Mouse (Mus musculus) layer of hippocampus, postnatal 25 days (tissue): ENCODE data around the gene Mast1. TPM values are rescaled to one million over a fixed set of nuclear protein-coding genes. Genes with fewer than 3 reads are reported as not detected.

Source experiments
- DNase-seq, 2 experiments: peaks; one replicate each; pipeline ENCODE4 v3.0.0; 2022; ENCODE audit warnings: mixed read lengths in 2 of 2, low spot score in 1 of 2; ENCODE audit errors: extremely low spot score in 1 of 2
- total RNA-seq, 2 experiments: library from RNA; stranded (reverse); gene quantifications; 2 replicates each; pipeline ENCODE4 v1.2.3; 2021

Mast1 gene
- total RNA-seq, result 100 to 1,000 TPM in 1 of 2 experiments, 10 to 100 TPM in 1; 75.7 to 100 TPM

DNA sequence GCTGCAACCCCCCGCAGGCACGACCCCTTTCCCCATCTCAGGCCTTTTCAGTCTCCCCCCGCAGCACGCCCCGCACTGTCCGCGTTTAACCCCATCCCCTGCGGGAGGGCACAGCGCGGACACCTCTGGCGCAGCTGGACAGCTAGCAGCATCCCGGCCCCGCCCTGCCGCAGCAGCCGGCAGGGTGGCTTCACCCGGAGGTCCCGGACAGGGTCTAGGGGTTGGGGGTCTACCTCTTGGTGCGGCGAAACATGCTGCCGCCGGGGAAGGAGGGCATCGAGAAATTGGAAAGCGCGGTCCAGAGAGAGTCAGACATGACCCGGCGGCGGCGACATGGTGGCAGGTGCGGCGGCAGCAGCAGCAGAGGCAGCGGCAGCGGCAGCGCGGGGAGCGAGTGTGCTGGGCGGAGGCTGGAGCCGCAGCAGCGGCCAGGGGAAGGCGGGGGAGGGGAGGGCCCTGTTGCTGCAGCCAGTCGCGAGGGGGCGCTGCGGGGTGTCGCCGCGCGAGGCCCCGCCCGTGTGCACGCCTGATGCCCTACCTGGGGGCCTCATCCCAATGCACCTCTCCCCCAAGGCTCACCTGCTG, at the start of gene Mast1:
Gene Mast1 (minus strand): TSS at position 398 of the 585 bp plus-strand sequence.
- peak; percentile 67 to 78 for DNase-seq

DNA sequence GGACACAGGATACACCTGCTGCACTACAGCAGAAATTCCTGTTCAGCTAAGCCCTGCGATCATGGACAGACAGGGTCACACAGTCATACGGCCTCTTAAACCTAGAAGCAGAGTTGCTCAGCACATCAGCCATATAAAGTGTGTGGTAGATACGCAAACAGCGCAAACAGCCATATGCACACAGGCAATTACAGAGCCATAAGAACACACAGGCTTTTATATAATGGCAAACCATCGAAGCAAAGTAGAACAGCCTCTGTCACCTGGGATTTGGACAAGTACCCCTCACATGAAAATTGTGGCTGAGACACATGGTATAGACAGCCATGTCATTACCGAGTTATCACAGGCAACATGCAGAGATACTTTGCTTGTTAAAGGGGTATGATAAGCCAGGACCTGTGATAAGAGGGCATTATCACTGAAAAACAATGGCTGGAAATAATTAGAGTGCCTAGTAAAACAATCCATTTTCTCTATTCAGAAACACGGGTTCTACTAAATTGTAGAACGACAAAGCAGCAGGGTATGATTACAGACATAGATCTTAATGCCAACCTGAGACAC, 49.3 kb upstream of the Mast1 start:
- DNase-seq, result no peak

DNA sequence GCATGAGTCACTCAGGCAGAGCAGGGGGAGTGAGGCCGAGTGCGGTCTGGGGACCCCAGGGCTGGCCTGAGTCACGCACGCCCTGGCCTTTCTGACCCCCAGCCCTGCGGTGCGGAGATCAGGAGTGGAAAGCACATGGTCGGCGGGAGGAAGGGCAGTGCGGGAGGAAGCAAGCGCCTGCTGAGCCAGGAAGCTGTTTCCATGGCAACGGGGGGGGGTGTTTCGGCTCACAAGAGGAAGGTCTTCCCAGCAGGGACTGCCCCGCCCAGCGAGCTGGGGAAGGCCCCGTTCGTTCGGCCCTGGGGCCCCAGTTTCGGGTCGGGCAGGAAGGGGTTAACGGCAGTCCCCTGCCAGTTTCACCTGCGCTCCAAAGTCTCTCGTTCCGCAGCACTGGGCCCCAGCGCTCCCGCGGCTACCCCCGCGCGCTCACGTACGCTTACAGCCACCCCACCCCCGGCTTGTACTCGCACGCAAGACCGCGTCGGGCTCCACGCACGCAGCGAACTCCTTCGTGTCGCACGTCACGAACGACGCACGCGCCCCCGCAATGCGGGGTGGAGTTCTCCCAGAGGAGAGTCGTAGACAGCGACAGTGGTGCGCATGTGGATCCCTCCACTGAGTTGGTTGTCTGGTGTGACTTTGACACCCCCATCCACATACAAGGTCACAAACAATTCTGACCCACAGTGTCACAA, 48.7 kb upstream of the Mast1 start:
- DNase-seq, result peak; percentile 76 to 91

DNA sequence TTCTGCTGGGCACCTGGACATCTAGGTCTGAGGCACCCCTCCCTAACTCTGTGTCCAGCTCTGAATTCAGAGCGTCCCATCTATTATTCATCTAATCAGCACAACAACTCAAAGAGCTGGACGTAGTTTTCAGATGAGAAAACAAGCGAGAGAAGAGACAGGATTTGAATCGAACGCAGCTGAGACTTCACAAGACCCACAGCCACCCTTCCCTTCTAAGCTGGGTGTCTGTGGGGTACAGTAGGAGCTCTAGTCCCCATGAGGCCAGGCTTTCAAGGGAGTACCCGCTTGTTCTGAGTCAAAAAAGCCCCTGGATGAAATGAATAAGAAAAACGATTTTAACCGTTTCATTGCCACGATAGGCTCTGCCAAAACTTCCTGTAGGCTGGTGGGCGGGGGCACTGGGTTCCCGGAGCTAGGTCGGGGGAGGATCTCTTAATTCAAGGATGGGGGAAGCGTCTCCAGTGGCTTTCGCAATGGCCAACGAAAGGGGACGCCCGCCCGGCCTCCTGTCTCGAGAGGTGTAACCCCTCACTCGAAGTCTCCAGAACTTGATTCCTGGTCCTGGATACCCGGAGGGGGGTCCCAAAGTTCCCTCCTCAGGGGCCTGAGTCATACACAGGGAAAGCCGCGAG, 48.0 kb upstream of the Mast1 start:
- no peak for DNase-seq

DNA sequence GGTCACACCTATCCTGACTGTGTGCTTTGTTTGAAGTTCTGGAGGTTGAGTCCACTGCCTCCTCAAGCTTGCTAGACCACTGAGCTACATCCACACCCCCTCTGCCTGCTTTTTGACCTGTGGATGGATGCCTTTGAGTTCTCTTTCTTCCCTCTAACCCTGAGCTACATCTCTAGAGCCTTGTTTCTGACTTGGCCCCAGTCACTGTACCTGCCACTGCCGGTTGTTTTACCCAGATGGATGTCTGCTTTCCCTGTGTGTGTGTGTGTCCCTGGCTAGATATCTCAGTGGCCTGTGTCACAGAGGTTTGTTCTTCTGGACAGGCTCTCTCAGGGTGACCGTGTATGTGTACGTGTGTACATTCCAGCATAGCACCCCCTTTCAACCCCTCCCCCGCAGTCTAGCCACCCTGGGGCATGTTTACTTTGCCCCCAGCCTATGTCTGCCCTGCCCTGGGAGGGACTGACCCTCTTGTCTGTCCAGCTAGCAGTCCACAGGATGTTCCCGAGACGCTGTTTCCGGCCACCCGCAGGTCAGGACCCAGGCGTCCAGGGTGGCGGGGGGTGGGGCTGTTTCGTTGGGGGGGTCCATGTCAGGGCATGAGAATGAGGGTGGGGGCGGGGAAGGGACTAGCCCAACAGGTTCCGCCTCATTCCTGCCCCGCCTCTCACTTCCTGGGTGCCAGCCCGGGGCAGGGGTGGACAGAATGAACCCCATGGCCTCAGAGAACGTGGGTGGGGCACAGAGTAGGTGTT, 47.3 kb upstream of the Mast1 start:
- no peak for DNase-seq

DNA sequence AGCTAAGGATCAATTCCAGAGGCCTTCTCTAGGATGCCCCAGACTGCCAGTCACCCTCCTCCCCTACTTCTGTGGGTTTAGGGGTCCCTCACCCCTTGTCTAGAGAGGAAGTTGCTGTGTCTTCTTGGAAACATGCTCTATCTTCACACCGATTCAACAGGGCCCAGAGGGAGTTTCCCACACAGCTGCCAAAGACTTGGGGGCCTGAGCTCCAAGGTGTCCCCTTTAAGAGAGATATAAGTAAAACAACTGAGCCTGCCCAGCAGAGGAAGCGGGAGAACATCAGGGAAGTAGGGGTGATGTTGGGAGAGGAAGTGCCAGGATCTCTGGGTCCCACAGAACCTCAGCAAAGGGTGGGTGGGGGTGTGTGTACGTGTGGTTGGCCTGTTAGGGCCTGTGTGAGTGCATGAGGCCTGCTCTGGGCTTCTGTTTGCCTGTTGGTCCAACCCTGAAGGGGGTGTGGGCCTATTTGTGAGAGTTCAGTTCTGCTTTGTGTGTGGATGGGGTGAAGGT, 45.4 kb upstream of the Mast1 start:
- no peak for DNase-seq

DNA sequence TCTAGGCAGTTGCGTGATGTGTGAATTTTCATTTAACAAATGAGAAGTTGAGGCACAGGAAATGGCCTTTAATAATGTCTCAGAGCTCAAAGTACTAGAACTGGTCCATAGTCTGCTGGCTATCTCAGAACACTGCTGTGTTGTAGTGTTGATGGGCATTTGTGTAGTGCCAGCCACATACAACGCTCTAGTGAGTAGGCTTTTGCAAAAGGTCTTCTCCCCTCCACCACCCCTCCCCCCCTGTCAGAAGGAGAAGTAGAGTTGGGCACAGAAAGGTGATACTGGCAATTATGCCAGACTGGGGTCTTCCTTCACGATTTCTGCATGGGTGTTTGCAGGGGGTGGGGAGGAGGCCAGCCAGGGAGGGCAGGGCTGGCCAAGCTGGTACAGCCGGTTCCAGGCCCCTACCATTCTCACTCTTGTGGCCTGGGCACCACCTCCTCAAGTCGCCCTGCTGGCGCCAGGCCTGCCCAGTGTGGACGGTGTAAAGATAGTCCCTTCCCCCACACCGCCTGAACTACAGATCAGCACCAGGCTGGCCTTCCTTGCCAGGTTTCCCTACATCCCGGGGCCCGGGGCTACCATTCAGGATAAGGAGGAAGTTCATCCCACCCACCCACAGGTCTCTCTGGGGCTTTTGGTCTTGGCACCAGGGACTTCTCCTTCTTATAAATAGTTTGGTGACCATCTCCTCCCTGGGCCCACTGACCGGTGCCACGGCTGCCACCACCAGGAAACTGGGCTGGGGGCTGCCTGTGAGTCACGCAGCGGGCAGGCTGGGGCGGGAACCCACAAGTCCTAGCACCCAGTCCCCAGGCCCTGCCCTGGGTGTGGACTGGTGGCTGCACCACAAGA, 44.7 kb upstream of the Mast1 start:
- DNase-seq, result no peak

DNA sequence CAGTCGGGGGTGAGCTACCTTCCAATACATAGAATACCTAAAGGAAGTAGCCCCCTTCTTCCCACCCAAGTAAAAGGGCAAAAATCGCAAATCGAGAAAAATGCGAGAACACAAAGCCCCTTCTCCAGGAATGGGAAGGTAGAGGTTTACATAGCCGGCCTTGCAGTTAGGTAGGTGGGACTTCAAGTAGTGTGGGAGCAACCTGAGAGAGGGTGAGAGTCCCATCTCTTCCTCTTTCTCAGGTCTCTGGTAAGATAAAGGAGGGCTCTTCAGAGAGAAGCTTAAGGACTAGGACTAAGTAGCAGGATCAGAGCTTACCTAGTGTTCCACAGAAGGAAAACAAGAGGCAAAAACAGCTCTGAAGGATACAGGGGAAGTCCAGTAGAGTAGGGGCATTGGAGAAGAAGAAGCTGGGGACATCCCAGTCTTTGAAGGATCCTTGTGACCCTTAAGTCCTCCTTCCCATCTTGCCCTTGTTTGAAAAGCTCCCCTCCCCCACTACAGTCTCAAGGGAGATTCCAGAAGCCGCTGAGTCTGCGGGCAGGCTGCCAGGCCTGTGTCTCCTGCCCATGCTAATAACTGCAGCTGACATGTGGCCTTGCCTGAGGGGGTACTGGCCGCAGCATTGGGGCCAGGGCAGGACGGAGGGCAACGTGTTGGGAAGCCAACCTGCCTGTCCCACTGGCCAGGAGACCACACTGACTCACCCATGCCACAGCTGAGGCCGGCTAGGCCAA, 43.6 kb upstream of the Mast1 start:
- DNase-seq, result no peak

DNA sequence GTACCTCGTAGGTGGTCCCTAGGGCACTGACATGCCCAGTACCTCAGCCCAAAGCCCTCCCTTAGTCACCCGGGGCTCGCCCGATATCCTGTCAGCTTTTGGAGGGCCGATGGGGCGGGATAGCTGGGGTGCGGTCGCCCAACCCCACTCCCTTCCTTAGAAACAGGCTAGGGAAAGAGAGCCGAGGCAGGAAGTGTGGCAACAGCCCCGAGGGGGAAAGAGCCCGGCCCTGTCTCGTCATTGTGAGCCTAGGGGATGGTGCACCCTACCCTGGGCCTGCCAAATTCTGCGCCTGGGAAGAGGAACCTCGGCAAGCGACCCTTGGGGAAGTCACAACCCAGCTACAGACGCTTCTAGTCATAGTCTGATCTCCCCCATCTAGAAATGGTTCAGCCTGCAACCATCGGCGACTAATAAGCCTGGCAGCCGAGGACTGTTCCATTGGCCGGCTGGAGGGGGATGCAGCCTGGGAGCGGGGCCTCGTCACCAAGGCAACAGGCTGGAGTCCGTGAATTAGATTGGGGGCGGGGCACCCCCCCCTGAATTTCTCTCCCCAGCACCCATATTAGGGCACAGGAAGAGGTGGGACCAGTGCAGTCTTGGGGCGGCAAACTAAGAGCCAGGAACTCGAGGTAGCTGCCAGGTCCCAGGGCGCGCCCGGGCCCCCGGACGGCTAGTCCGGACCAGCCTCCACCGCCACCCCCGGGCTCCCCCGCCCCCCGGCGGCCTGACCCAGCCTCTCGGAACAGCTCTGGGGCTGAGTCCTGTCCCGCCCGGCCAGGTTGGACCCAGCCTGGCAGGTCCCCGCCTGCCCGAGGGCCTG, 42.7 kb upstream of the Mast1 start:
- DNase-seq, result peak; percentile 83 to 85

DNA sequence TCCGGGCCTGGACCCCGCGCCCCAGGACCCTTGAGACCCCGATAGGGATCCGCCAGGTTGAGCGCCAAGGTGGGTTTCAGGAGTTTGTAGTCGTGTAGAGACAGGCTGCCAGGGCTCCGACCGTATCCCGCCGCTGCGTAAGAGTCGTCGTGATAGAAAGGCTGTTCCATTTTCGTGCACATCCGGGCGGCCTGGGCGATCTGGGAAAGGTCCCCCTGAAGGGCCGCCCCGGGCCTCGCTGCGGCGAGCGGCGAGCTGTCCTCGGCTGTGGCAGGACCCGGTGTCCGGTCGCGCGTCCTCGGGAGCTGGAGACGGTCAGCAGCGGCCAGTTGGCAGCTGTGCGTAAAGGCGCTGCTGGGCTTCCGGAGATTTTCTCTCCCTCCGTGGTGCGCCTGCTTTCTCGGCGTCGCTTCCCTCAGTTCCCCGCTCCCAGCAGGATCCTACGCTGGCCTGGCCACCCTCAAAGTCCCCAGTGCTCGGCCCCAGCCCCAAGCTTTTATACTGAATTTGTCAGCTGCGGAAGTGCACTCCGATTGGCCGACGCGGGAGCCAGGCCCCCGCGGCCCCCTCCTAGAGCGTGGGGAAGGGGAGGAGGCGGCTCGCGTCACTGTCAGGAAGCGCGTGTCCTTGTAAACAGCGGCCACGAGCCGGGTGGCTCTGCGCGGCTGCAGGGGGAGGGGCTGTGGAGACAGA, 41.2 kb upstream of the Mast1 start, which contains the start of gene Junb:
Gene Junb (minus strand): TSS at position 471 of the 693 bp plus-strand sequence.
- DNase-seq, result peak; percentile 88

DNA sequence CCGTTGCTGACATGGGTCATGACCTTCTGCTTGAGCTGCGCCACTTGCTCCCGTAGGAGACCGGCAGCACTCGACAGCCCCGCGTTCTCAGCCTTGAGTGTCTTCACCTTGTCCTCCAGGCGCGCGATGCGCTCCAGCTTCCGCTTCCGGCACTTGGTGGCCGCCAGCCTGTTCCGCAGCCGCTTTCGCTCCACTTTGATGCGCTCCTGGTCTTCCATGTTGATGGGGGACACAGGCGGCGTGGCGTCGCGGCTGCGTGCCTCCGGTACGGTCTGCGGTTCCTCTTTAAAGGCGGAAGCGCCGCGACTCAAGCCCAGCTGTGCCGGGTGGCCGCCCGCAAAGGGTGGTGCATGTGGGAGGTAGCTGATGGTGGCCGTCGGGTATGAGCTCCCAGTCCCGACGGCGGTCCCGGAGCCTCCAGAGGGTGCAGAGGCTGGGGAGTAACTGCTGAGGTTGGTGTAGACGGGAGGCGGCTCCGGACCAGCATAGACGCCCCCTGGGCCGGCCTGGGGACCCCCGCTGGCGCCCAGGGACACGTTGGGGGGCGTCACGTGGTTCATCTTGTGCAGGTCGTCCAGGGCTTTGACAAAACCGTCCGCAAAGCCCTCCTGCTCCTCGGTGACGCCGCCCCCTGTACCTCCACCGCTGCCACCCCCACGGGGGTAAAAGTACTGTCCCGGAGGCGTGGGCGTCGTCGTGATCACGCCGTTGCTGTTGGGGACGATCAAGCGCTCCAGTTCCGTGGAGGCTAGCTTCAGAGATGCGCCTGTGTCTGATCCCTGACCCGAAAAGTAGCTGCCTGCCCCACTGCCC, 40.5 kb upstream of the Mast1 start:
- DNase-seq, result peak; percentile 48 to 56

DNA sequence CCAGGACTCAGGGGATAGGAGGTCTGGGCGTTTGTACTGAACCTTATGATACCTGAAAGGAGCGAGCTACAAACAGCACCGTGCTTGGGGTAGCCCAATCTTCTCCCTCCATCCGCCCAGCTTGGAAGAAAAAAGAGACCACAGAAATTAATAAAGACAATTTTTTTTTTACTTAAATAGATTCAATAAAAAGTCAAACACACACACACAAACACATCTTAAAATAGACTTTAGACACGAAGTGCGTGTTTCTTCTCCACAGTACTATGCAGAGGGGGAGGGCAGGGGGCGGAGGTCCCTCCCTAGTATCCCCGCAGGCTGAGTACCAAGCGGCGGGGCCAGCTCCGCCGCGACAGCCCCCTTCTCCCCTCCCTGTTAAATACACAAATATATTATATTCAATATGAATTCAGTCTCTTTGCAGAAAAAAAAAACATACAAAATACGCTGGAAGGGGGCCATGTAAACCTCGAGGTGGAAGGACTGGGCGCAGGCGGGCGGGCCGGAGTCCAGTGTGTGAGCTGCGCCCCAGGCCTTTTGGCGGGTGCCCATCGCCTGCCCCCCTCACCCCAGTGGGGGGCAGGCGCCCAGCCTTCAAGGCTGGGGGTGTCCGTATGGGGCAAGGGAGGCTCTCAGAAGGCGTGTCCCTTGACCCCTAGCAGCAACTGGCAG, 39.7 kb upstream of the Mast1 start:
- DNase-seq, result no peak

DNA sequence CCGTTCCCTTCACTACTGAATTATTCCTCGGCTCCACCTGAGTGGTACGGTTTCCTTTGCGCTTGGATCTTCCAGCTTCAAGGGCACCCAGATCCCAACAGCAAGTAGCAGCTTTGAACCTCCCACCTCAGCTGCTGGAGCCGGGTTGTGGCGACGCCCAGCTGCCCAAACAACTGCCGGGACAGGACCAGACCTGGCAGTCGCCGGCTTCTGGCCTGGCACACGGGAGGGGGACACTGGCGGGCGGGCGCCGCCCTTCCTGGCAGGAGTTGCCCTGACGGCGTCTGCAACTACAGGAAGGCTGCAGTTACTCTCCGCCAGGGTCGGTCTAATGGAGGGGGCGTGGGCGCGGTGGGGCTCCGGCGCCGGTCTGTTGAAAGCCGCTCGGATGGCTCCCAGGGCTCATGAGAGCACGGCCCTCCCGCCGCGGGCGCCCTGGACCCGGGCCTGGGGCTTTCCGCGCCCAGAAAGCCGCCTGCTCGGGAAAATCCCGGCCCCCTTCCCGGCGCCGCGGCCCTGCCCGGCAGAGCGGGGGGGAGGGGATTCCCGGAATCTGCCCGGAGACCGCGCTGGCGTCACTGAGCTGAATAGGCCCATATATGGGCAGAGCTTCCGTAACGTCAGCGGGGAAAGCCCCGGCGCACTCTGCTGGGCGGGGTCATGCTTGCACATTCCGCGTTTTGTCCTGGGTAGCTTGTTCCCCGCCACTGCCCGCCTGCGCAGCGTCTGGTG, 39.0 kb upstream of the Mast1 start:
- peak; percentile 91 for DNase-seq

DNA sequence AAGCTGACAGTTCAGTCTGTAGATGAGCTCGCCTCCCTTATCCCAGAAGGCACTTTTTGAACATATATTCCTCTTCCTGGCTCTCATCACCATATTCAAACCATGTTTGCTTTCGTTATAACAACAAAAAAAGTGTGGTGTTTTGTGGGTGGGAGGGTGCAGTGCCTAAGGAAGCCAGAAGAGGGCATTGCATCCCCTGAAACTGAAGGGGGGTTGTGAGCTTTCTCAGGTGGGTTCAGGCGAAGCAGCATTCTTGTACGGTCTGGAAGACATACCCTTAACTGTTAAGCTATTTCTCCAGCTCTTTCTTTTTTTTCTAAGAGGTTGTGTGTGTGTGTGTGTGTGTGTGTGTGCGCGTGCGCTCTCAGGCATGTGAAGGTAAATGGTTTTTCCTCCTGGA, 38.3 kb upstream of the Mast1 start:
- peak; percentile 56 to 64 for DNase-seq

DNA sequence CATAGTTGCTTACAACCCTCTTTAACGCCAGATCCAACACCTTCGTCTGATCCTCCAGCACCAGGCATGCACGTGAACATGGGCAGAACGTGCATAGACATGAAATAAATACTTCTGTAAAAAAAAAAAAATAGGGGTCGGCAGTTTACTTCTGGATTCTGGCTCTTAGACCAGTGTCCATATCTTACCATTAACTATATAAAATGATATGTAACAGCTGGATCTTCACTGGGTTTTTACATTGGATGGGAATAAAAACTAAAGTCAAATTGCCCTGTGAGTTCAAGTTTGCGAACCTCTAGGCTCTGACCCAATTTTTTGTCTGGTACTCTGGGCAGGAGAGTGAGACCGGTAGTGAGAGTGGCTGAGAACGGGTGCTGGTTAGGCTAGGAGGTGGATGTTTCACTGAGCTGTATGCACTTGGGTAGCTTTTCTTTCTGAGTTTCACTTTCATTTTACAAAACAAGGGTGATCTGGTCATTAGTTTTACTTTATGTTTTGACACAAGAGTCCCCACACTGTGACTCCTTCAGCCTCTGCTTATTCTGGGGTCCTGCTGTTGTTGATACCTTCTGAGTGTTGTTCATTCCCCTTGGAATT, 37.5 kb upstream of the Mast1 start:
- no peak for DNase-seq
